Mouse (Mus musculus): Measurements from ENCODE around the gene Atox1. TPM values are rescaled to one million over a fixed set of nuclear protein-coding genes. Genes with fewer than 3 reads are reported as not detected.
A peak's percentile ranks its signal among the peaks of the same experiment; 100 is the strongest.

Gene Atox1
- polyA plus RNA-seq, 1 experiment from 2014 or later: 257 TPM

DNA sequence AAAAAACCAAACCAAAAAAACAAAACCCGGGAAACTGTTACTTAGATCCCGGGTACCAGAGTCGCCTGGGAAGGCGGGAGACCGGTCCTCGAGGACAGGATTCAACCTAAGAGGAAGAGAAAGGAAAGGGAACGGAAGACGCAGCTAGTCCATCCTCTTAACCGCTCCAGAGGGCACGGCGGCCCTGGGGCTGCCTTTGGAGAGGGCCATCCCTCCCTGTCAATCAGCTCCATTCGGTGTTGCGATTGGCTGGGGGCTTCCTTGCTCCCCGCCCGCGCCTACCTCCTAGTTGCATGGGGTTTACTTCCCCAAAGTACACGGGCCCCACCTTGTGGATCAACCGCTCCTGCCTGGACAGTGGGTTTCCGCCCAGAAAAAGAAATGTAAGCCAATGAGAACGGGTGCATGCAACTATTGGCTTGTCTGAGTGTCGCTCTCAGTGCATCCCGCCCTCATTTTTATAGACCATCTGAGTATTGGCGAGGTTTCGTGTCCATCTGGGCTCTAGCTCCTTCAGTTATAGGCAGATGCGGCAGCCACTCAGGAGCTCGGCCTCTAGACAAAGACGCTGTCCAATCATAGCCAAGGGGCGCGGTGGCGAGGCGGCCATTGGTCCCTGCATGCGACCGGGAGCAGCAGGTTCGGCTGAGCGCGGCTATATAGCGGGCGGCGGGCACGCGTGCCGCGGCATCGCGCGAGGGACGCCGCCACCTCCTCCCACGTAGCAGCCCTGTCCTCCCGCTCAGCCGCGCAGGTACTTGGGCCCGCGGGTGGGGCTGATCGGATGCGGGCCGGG, 8.2 kb upstream of the Atox1 start, which contains the start of gene G3bp1:
Gene G3bp1 (plus strand): TSS at position 638 of the 796 bp plus-strand sequence.
- Histone ChIP-seq H3K9ac (replicated peaks) (peak within 1 kb of the TSS; percentile 89), H3K36me3 (peaks cover 9% of the 10 kb centered on the region; the same call in 1 of the 2 replicates), H3K27ac (replicated peaks) (peak within 1 kb of the TSS; percentile 92), H3K27me3 (no peaks in the 10 kb centered on the region), H3K4me1 (peaks cover 28% of the 10 kb centered on the region), H3K9me3 (no peaks in the 10 kb centered on the region), H3K4me3 (peak within 1 kb of the TSS; percentile 73), H3K4me2 (replicated peaks) (peak within 1 kb of the TSS; percentile 93)
- peak; percentile 99 for ATAC-seq (replicated peaks)
- under 1% methylated on average over 52 of the region's 57 CpGs for WGBS

DNA sequence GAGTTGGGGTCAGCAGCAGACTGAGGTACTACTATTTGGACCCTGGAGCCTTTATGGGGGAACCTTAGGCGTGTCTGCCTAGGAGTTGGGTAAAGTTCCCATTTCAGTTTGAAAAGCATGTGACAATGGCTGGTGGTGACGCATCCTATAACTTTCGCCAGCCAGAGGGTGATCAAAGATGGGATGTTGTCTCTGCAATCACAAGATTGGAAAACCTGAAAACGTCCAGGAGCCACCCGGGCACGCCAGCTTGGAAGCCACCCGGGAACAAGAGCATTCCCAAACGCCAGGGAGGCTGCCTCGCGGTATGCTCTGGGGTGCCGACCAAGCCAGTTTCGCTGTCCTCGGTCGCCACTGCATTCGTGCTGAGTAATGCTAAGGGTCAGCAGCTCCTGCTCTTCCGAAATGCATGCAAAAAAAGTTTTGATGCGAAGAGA, 7.6 kb upstream of the Atox1 start:
- H3K4me1 ChIP-seq: peaks cover 25% of the 10 kb centered on the region
- H3K4me3 ChIP-seq: peak overlapping the region; percentile 57
- H3K27me3 ChIP-seq: no peaks in the 10 kb centered on the region
- peak overlapping the region; percentile 92 for H3K27ac ChIP-seq (replicated peaks)
- H3K4me2 ChIP-seq (replicated peaks): peak overlapping the region; percentile 93
- H3K36me3 ChIP-seq: peaks cover 5% of the 10 kb centered on the region; the same call in 1 of the 2 replicates
- no peak for ATAC-seq (replicated peaks)
- no peaks in the 10 kb centered on the region for H3K9me3 ChIP-seq
- WGBS: 2% methylated on average over 17 of the region's 17 CpGs
- H3K9ac ChIP-seq (replicated peaks): peak overlapping the region; percentile 64

DNA sequence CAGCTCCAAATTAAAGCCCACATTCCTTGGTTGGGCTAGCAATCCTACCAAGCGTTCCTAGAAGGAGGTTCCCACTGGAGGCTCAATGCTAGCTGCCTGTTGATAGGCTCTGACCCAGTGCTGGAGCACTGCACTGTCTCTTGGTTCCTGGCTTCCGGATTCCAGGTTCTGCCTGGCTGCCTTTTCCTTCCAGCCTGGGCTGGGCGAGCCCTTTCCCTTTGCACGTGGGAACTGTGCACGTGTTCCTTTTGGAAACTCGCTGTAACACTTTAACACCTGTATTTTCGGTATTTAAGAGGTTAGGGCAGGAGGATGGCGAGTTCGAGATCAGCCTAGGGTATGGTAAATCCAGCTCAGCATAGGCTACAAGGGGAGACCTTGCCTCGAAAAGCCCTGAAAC, 7.0 kb upstream of the Atox1 start:
- Histone ChIP-seq H3K4me1 (peaks cover 22% of the 10 kb centered on the region), H3K36me3 (peaks cover 5% of the 10 kb centered on the region; the same call in 1 of the 2 replicates), H3K9me3 (no peaks in the 10 kb centered on the region), H3K9ac (replicated peaks) (peak overlapping the region; percentile 64; the same call in 1 of the 2 replicates), H3K4me2 (replicated peaks) (peak overlapping the region; percentile 93; the same call in 1 of the 2 replicates), H3K27me3 (no peaks in the 10 kb centered on the region), H3K4me3 (no peak overlapping the region), H3K27ac (replicated peaks) (peak overlapping the region; percentile 92; the same call in 1 of the 2 replicates)
- 77% methylated on average over 10 of the region's 10 CpGs for WGBS
- ATAC-seq (replicated peaks): no peak

GRCm38 (mm10) chr11:55465177-55465576, 4.1 kb upstream of the Atox1 start:
- 82% methylated on average over 3 of the region's 3 CpGs for WGBS
- no peak for ATAC-seq (replicated peaks)
- H3K27ac ChIP-seq (replicated peaks): no peak overlapping the region
- H3K27me3 ChIP-seq: no peaks in the 10 kb centered on the region
- no peaks in the 10 kb centered on the region for H3K36me3 ChIP-seq
- H3K4me2 ChIP-seq (replicated peaks): no peak overlapping the region
- no peaks in the 10 kb centered on the region for H3K9me3 ChIP-seq
- no peak overlapping the region for H3K9ac ChIP-seq (replicated peaks)
- H3K4me3 ChIP-seq: no peak overlapping the region
- H3K4me1 ChIP-seq: peaks cover 19% of the 10 kb centered on the region

- Histone ChIP-seq H3K9me3 (no peaks in the 10 kb centered on the region), H3K36me3 (no peaks in the 10 kb centered on the region), H3K4me2 (replicated peaks) (no peak overlapping the region), H3K27ac (replicated peaks) (no peak overlapping the region), H3K9ac (replicated peaks) (no peak overlapping the region), H3K27me3 (no peaks in the 10 kb centered on the region), H3K4me1 (peaks cover 23% of the 10 kb centered on the region), H3K4me3 (no peak overlapping the region)
- WGBS: 86% methylated on average over 10 of the region's 10 CpGs
- no peak for ATAC-seq (replicated peaks)
Observed at GRCm38 (mm10) chr11:55464707-55465106, 3.7 kb upstream of the Atox1 start.

DNA sequence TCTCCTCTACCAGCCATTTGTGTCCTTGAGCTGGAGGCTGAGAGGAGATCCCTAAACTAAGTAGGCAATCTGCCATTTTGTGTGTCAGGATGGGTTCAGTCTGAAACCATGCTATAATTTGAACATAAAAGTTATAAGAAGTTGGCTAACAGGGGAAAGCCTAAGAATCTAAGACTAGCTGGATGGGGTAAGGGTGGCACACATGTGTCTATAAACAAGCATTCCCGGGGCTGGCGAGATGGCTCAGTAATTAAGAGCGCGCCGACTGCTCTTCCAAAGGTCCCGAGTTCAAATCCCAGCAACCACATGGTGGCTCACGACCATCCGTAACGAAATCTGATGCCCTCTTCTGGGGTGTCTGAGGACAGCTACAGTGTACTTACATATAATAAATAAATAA, 1.1 kb upstream of the Atox1 start:
- Histone ChIP-seq H3K9ac (replicated peaks) (no peak overlapping the region), H3K9me3 (no peaks in the 10 kb centered on the region), H3K27ac (replicated peaks) (no peak overlapping the region), H3K27me3 (no peaks in the 10 kb centered on the region), H3K4me3 (no peak overlapping the region), H3K4me1 (peaks cover 20% of the 10 kb centered on the region), H3K4me2 (replicated peaks) (no peak overlapping the region), H3K36me3 (no peaks in the 10 kb centered on the region)
- WGBS: 98% methylated on average over 9 of the region's 9 CpGs
- no peak for ATAC-seq (replicated peaks)

DNA sequence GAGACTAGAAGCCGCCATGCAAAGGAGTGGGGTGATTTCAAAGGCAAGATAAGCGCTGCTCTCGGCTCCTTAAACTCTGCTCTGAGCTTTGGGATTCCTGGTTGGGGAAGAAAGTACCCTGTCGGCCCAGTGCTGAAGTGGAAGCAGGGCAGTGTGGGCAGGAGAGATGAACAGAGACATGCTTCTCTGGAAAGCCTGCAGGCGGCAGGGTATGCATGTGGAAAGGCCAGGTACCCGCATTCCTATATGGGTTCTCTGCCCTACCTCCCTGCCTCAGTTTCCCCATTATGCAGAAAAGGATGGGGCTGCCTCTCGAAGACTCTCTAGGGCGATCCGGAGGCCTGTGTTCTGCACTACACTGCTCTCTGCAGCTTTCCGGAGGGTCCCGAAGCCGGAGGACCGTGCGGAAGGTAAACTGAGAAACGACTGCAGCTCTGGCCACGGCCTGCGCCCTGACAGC, 450 bp downstream of the Atox1 start:
- peak overlapping the region; percentile 68 for H3K27ac ChIP-seq (replicated peaks)
- no peaks in the 10 kb centered on the region for H3K27me3 ChIP-seq
- H3K4me1 ChIP-seq: peaks cover 20% of the 10 kb centered on the region
- 1% methylated on average over 17 of the region's 17 CpGs for WGBS
- peak; percentile 84 for ATAC-seq (replicated peaks)
- no peaks in the 10 kb centered on the region for H3K9me3 ChIP-seq
- H3K9ac ChIP-seq (replicated peaks): peak overlapping the region; percentile 72
- peak overlapping the region; percentile 90 for H3K4me3 ChIP-seq
- peak overlapping the region; percentile 92 for H3K4me2 ChIP-seq (replicated peaks)
- no peaks in the 10 kb centered on the region for H3K36me3 ChIP-seq

GRCm38 (mm10) chr11:55459850-55460558, 1.0 kb downstream of the Atox1 start:
- H3K4me1 ChIP-seq: peaks cover 20% of the 10 kb centered on the region
- H3K27me3 ChIP-seq: no peaks in the 10 kb centered on the region
- no peak for ATAC-seq (replicated peaks)
- H3K36me3 ChIP-seq: no peaks in the 10 kb centered on the region
- peak overlapping the region; percentile 92 for H3K4me2 ChIP-seq (replicated peaks)
- H3K9ac ChIP-seq (replicated peaks): peak overlapping the region; percentile 72
- H3K4me3 ChIP-seq: peak overlapping the region; percentile 90
- 46% methylated on average over 3 of the region's 3 CpGs for WGBS
- no peaks in the 10 kb centered on the region for H3K9me3 ChIP-seq
- H3K27ac ChIP-seq (replicated peaks): no peak overlapping the region

DNA sequence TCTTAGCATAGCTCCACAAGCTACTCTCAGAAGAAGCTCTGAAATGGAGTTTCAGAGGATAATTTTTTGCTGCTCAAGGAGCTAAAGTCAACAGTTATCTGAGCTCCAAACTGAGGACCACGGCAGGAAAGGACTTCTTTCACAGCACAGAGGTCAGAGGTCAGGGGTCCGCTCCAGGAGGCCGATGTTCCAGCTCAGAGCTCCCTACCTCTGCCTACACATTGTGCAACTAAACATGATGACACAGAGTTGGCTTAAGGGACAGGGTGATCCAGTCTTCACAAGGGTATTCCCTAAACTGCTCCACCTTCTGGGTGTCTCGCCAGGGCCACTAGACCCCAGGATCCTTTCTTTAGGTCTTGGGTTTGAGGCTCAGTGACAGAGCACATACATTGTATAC, 2.5 kb downstream of the Atox1 start:
- no peaks in the 10 kb centered on the region for H3K9me3 ChIP-seq
- H3K27ac ChIP-seq (replicated peaks): no peak overlapping the region
- H3K4me1 ChIP-seq: peaks cover 20% of the 10 kb centered on the region
- H3K9ac ChIP-seq (replicated peaks): no peak overlapping the region
- 64% methylated on average over 4 of the region's 4 CpGs for WGBS
- ATAC-seq (replicated peaks): no peak
- H3K4me2 ChIP-seq (replicated peaks): no peak overlapping the region
- no peak overlapping the region for H3K4me3 ChIP-seq
- no peaks in the 10 kb centered on the region for H3K36me3 ChIP-seq
- H3K27me3 ChIP-seq: no peaks in the 10 kb centered on the region

DNA sequence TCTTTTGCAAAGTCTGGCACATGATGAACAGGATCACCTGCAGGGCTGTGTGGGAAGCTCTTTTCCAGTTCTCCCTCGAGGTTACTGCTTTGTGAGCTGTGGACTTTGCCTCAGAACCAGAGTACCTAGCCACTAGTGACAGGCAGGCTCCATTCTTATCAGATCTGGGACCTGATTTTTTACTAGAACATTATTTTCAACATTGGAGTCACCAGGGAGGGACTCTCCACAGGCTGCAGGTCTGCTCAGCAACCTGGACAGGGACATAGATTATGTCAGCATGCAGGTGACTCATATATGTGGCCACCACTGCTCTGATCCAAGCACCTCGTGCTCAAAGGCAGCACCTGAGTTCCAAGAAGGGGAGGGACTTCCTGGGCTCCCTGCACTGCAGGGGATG, 5.9 kb downstream of the Atox1 start:
- Histone ChIP-seq H3K4me3 (no peak overlapping the region), H3K4me1 (peaks cover 10% of the 10 kb centered on the region), H3K36me3 (peaks cover 4% of the 10 kb centered on the region; the same call in 1 of the 2 replicates), H3K27me3 (no peaks in the 10 kb centered on the region), H3K9ac (replicated peaks) (no peak overlapping the region), H3K27ac (replicated peaks) (no peak overlapping the region), H3K9me3 (no peaks in the 10 kb centered on the region), H3K4me2 (replicated peaks) (no peak overlapping the region)
- WGBS: 72% methylated on average over 2 of the region's 2 CpGs
- ATAC-seq (replicated peaks): no peak

DNA sequence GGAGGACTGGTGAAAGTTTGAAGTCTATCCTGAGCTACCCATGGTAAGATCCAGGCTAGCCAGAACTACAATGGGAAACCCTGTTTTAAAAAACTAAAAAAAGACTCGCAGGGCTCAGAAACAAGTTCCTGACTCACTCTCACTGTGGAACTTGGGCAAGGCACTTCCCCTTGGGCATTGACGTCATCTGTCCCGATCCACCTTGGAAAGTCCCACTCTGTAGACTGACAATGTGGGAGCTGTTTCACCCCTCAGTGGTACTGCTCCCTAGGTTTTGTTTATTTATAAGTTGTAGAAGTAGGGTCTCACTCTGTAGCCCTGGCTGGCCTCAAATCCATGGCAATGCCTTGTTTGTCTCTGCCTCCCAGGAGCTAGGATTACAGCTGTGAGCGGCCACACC, 7.4 kb downstream of the Atox1 start:
- Histone ChIP-seq H3K9ac (replicated peaks) (no peak overlapping the region), H3K4me2 (replicated peaks) (no peak overlapping the region), H3K9me3 (no peaks in the 10 kb centered on the region), H3K4me3 (no peak overlapping the region), H3K27me3 (no peaks in the 10 kb centered on the region), H3K4me1 (no peaks in the 10 kb centered on the region), H3K36me3 (peaks cover 5% of the 10 kb centered on the region), H3K27ac (replicated peaks) (no peak overlapping the region)
- 91% methylated on average over 4 of the region's 4 CpGs for WGBS
- no peak for ATAC-seq (replicated peaks)

GRCm38 (mm10) chr11:55450311-55450710, 10.7 kb downstream of the Atox1 start:
- no peak overlapping the region for H3K4me2 ChIP-seq (replicated peaks)
- no peak overlapping the region for H3K9ac ChIP-seq (replicated peaks)
- no peak overlapping the region for H3K4me3 ChIP-seq
- H3K27ac ChIP-seq (replicated peaks): no peak overlapping the region
- H3K27me3 ChIP-seq: no peaks in the 10 kb centered on the region
- H3K9me3 ChIP-seq: no peaks in the 10 kb centered on the region
- peaks cover 5% of the 10 kb centered on the region for H3K36me3 ChIP-seq
- no peak for ATAC-seq (replicated peaks)
- WGBS: 68% methylated on average over 4 of the region's 4 CpGs
- no peaks in the 10 kb centered on the region for H3K4me1 ChIP-seq
